Mouse (Mus musculus): ENCODE measurements around the gene Ecsit.

Ecsit gene

GRCm38 (mm10) chr9:22051161-22051957 lies 33.9 kb downstream of the Ecsit start:
- no peak for DNase-seq (ENCODE audit: low spot score in 2 of 2)

DNA sequence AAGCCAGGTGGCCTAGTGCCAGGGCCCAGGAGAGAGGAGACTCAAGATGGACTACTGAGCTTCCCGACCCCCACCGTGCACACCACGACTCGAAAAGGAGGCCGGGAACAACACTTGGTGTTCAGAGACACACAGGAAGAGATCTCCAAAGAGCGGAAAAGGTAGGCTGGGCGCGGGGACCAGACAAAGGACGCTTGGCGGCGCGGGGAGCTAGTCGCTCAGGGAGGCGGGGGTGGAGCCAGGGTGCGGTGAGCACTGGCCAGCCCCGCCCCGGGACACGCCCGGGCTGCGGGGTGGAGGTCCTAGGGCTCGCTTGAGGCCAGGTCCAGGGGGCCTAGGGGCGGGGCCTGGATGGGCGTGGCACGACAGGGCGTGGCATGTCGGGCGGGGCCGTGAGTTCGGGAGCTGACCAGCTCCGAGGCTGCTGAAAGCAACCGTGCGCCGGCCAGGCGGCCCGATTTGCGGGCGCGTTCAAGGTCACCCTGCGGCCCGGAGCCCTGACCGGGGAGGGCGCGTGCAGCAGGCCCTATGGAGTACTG lies 34.8 kb downstream of the Ecsit start:
- peak in 1 of 2 experiments; percentile 28 for DNase-seq (ENCODE audit: low spot score in 2 of 2)

- DNase-seq (ENCODE audit: low spot score in 2 of 2) = no peak
These were observed 35.4 kb downstream of the Ecsit start for GRCm38 (mm10) chr9:22049721-22050270.

- no peak for DNase-seq (ENCODE audit: low spot score in 2 of 2)
These were observed 35.9 kb downstream of the Ecsit start for GRCm38 (mm10) chr9:22049315-22049714.

GRCm38 (mm10) chr9:22047329-22047728 lies 37.9 kb downstream of the Ecsit start:
- no peak for DNase-seq (ENCODE audit: low spot score in 2 of 2)

DNA sequence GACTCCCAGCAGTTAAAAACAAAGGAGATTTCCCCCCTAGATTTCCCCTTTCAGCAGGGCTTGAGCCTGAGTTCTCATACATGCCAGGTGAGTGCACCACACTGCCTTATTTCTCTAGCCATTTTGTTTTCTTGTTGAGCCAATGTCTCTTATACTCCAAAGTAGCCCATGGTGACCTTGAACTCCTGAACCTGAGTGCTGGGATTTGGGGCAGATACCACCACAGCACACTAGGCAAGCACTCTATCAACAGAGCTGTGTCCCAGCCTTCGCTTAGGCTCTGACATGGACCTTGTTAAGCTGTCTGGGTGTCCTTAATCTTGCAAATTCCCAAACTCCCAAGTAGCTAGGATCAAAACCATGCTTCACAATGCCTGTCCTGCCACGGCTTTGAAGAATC lies 43.4 kb downstream of the Ecsit start:
- no peak for DNase-seq (ENCODE audit: low spot score in 2 of 2)

DNA sequence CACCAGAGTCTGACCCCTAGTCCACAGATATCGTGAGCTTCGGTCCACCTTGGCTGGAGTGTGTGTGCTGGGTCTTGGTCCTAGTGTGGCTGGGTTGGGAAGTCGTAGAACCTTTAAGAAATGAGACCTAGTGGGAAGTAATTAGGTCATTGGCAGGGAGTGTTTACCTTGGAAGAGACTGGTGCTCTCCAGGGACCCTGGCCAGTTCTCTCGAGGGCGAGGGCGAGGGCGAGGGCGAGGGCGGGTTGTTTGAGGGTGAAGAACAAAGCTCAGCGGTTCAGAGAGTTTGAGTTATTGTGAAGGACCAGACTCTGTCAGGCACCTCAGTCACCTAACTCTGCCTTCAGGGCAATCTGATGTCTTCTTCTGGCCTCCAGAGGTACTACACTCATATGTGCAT lies 47.4 kb downstream of the Ecsit start:
- no peak for DNase-seq (ENCODE audit: low spot score in 2 of 2)

- no peak for DNase-seq (ENCODE audit: low spot score in 2 of 2)
These were observed 49.8 kb downstream of the Ecsit start for GRCm38 (mm10) chr9:22035300-22036044.

- no peak for DNase-seq (ENCODE audit: low spot score in 2 of 2)
These were observed 54.9 kb downstream of the Ecsit start for GRCm38 (mm10) chr9:22030386-22030785.

GRCm38 (mm10) chr9:22028467-22028866 lies 56.8 kb downstream of the Ecsit start:
- DNase-seq (ENCODE audit: low spot score in 2 of 2) = no peak

DNA sequence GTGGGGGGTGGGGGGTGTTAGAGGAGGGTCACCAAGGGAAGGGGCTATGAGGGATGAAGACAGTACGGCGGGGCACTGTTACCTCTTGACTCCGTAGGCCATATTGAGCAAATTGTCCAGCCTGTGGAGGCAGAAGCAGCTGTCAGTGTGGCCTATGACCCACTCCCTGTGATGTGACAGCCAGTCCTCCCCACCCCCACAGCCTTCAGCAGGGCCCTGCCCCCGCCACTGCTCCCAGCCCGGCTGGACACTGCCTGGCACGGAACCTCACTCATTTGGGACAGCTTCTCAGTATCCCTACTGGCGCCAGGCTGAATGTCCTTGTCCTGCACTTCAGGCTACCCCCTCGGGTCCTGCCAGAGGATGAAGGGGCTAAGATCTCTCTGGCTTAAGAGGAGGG lies 60.6 kb downstream of the Ecsit start:
- no peak for DNase-seq (ENCODE audit: low spot score in 2 of 2)
